Mouse (Mus musculus): ENCODE results near the gene 1700016D06Rik.

Gene 1700016D06Rik

GRCm38 (mm10) chr8:11636324-11637057 is 64.4 kb downstream of the 1700016D06Rik start:
- in situ Hi-C loops (cut with MboI, MseI): no loop called here

DNA sequence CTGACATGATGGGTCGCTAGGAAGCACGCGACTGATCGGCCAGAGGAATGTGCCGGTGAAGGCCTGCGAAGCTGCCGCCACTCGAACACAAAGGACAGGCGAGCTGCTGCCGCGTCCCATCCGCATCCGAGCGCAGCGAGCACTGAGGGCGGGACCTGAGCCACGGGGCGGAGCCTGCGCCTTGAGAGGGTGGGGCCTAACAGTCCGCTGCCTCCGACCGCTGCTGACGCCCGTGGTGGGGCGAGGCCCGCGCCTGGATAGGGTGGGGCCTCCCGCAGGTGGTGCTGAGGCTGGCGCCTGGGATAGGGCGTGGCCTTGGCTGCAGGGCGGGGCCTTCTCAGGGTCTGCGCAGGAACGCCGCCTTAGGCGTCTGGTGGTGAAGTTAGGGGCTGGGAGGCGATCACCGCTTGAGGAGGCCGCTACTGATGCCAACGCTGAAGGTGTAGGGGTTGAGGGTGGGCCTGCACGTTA is 65.2 kb downstream of the 1700016D06Rik start, which contains the start of gene Ankrd10:
Gene Ankrd10 (minus strand): TSS at position 147 of the 471 bp plus-strand sequence.
- in situ Hi-C loops (cut with MboI, MseI): no loop called here

GRCm38 (mm10) chr8:11635012-11635577 is 65.8 kb downstream of the 1700016D06Rik start:
- in situ Hi-C loops (cut with MboI, MseI): no loop called here

GRCm38 (mm10) chr8:11634331-11635011 is 66.4 kb downstream of the 1700016D06Rik start:
- in situ Hi-C loops (cut with MboI, MseI): no loop called here

- in situ Hi-C loops (cut with MboI, MseI): no loop called here
Observed at GRCm38 (mm10) chr8:11633414-11633813, 67.4 kb downstream of the 1700016D06Rik start.

GRCm38 (mm10) chr8:11632406-11632805 is 68.5 kb downstream of the 1700016D06Rik start:
- in situ Hi-C loops (cut with MboI, MseI): no loop called here

GRCm38 (mm10) chr8:11629206-11629605 is 71.7 kb downstream of the 1700016D06Rik start:
- in situ Hi-C loops (cut with MboI, MseI): no loop called here

DNA sequence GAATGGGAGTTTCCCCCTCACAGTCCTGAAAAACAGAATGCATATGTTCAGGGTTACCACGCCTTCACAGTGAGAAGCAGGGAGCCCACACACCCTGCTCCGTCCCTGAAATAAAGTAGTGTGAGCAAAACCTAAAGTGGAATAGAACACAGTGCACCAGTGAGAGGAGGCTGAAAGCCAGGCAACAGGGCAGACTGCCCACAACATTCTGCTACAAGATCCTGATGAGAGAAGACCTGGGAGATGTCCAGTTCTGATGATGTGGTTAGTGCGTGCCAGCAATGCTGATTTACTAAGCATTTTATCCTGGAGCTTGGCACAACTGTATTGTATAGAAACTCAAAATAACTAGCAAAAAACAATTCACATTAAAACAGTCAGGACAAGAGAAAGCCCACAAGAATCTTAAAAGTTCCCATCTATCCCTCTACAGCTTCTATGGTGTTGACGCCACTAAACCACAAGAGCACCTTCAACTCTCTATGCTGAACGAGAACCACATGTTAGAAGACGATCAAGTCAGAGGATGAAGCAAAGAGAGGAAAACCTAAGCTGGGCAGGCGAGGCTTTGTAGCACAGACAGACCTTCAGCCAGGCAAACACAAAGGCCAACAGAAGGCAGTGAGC is 72.2 kb downstream of the 1700016D06Rik start:
- in situ Hi-C loops (cut with MboI, MseI): no loop called here

DNA sequence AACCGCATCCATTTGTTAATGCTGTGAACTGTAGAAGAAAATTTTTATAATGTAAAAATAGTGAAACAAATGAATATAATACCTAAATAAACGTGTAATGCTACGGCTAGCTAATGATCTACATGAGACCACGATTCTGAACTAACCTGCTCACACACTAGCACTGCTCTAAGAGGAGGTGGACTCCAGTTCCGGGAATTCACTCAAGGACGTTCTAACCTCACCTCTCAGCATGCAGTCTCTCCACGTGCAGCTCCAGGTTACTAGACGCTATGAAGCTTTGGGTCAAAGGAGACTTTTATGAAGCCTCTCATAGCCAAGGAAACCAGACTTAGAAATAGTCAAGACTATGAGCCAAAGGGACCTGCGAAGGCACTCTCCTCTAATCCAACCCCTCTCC is 73.1 kb downstream of the 1700016D06Rik start:
- in situ Hi-C loops (cut with MboI, MseI): no loop called here

DNA sequence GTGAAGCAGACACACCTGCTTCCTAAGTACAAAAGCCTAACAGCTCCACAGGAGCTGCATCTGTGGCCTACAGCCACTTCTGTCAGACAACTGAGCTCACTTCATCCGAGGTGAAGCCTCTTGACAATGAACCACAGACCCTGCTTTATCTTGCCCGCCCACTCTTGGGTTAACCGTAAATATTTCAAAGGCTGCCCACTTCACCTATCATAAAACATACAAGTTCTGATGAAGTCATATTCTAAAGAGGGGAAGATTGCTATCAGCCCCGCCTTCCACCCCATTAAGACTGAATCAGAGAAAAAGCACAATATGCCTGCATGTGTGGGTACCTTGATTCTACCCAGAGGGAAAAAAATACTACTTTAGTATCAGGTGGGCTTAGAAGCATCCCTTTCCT is 75.8 kb downstream of the 1700016D06Rik start:
- in situ Hi-C loops (cut with MboI, MseI): no loop called here

DNA sequence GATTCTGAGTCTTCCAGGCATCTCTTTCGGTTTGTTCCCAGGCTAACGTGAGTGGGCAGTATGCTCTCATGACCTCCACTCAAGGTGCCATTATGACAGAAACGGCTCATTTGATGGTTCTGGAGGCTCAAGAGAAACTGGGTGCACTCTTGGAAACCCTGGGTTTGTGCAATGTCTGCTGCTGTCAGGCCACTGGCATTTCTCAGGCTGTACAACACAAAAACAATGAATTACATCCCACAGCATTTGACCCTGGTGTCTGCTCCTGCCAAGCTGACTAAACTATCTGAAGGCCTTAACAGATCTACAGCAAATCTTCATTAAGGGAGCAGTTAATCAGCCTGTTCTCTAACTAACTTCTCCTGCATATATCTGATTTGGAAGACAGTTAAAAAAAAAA is 81.8 kb downstream of the 1700016D06Rik start:
- in situ Hi-C loops (cut with MboI, MseI): loop anchor here (5.0 kb wide), 1 partner anchor 72 kb away; no protein-coding TSS in a partner anchor

DNA sequence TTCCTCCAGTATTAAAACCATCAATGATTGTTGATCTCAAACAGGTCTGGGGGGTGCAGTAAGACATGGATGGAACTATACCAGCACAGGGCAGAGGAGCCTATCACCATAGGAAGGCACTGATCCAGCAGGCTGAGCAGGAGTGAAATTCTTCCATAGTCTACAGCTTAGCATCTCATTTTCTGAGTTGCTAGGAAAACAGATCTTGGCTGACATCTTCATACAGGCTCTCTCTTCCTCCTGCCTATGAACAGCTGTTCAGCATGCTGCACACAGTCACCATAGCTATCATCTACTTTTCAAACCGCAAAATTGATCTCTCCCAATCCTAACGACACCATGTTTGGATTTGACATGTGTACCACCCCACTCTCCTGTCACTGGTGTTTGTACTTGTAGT is 82.8 kb downstream of the 1700016D06Rik start:
- in situ Hi-C loops (cut with MboI, MseI): loop anchor here (5.0 kb wide), 1 partner anchor 71 kb away; no protein-coding TSS in a partner anchor

GRCm38 (mm10) chr8:11616294-11616693 is 84.6 kb downstream of the 1700016D06Rik start:
- in situ Hi-C loops (cut with MboI, MseI): loop anchor here (5.0 kb wide), 1 partner anchor 69 kb away; no protein-coding TSS in a partner anchor

GRCm38 (mm10) chr8:11614126-11614835 is 86.6 kb downstream of the 1700016D06Rik start:
- in situ Hi-C loops (cut with MboI, MseI): no loop called here

DNA sequence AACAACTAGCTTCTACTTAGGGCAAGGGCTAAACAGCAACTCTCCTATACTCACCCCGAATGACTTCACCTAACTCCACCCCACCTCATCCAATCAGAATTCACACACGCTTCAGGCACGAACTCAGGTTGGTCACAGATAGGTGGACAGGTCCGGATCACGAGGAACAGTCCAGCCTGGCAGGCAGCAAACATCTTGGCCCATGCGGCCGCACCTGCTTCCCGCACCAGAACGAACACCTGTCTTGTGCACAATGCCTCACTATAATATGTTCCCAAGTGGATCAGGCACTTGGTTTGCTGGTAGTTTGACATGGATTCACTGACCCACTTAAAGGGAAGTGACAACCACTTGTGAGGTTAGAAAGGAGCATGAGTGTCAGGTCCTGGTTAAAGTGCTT is 92.0 kb downstream of the 1700016D06Rik start:
- in situ Hi-C loops (cut with MboI, MseI): loop anchor here (5.0 kb wide), 1 partner anchor 687 kb away; no protein-coding TSS in a partner anchor

Data from T-helper 1 cell (primary cell).